Mouse (Mus musculus): ENCODE data around the gene Cnn1. TPM values are rescaled to one million over a fixed set of nuclear protein-coding genes. Genes with fewer than 3 reads are reported as not detected.

Gene Cnn1
- polyA plus RNA-seq (2015; fragmentation: Nextera tagmentation; extraction: Ambion mirVana) = 0.96 and 1.4 TPM in 2 replicates

DNA sequence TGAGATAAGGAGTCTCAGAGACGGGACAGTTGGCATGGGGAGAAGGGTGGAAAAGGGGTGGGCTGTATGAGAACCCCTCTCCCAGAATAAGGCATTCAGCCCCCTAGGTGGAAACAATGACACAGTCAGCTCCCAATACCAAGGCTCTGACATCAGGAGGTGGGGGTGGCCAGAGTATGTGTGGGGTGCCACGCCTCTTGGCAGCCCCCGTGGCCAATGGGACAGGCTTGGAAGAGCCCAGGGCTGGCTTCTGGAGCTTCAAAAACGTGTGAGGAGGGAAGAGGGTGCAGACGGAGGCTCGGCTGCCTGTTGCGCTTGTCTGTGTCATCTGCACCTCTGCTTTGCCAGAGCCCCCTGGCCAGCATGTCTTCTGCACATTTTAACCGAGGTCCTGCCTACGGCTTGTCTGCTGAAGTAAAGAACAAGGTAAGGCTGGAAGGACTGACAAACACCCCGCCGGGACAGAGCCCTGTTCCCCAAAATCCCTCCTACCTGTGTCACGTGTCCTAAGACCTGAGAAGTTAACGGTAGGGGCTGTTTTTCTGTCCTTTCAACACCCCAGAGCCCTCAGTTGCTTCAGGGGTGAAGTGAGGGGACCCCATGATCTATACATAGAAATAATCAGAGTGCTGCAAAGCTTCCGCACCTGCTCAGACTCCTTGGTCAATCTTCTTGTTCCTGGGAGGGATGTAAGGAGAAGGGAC, at the start of gene Cnn1:
Gene Cnn1 (plus strand): TSS at position 224 of the 704 bp plus-strand sequence.
- Histone ChIP-seq H3K4me2 (no peak within 1 kb of the TSS), H3K4me1 (replicated peaks) (peaks cover 8% of the 10 kb centered on the region)
- WGBS (ENCODE audit: insufficient replicate concordance) = 7% methylated on average over 14 of the region's 14 CpGs

DNA sequence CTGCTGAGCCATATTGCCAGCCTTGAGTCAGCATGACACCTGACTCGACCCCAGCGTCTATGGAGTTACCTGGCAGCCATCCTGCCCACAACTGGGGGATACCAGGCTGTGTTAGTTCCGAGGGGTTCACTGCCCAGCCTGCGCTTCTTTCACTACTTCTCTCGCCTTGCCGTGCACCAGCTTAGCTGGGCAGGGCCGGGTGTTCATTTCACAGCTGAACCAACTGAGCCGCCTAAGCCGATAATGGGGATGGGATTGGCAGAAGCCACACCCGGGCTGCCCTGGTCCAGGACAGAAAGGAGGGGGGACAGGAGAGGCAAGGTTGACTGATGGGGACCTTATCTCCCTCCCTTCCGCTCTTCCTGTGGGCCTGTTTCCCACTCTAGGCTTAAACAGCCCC, 49.7 kb upstream of the Cnn1 start:
- Histone ChIP-seq H3K27me3 (peaks cover 91% of the 10 kb centered on the region), H3K27ac (replicated peaks) (no peak overlapping the region), H3K9me3 (replicated peaks) (0 out of 2 replicates have a peak, but pooled peaks cover 3% of the 10 kb centered on the region), H3K9ac (no peak overlapping the region), H3K4me3 (replicated peaks) (no peak overlapping the region), H3K36me3 (replicated peaks) (no peaks in the 10 kb centered on the region), H3K4me1 (replicated peaks) (peaks cover 35% of the 10 kb centered on the region), H3K4me2 (no peak overlapping the region)
- no peak for ATAC-seq (ENCODE audit: insufficient read depth)
- 61% methylated on average over 11 of the region's 11 CpGs for WGBS (ENCODE audit: insufficient replicate concordance)

More for the DNA sequence above, at the start of gene Cnn1:
- Histone ChIP-seq H3K9me3 (replicated peaks) (no peaks in the 10 kb centered on the region), H3K9ac (no peak within 1 kb of the TSS), H3K36me3 (replicated peaks) (no peaks in the 10 kb centered on the region), H3K4me3 (replicated peaks) (no peak within 1 kb of the TSS), H3K27me3 (peaks cover 88% of the 10 kb centered on the region), H3K27ac (replicated peaks) (no peak within 1 kb of the TSS)
- no peak for ATAC-seq (ENCODE audit: insufficient read depth)

DNA sequence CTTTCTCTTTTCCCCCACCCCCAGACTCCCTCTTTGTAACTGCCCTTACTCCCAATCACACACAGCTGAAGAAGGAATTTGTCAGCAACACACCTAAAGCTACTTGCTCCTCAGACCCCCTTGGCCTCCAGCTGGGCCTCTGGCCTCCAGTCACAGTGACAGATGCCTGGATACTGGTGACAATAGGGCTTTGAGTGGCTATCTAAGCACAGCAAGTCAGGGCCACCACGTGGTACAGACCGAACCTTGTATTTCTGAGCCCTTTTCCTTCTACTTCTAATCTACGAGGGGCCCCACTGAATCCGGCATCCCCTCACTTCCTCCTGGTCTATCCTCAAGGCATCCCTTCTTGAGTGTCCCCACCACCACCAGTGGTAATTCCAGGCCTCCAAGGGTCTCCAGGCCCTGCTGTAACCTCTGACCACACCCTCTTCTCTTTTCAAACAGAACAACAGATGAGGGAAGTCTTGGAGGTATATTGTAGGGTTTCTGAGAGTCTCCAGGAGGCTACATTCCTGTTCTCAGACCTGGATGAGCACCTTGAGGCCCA, 49.2 kb upstream of the Cnn1 start:
- Histone ChIP-seq H3K4me1 (replicated peaks) (peaks cover 39% of the 10 kb centered on the region), H3K4me3 (replicated peaks) (no peak overlapping the region), H3K36me3 (replicated peaks) (no peaks in the 10 kb centered on the region), H3K9ac (no peak overlapping the region), H3K4me2 (no peak overlapping the region), H3K27me3 (peaks cover 91% of the 10 kb centered on the region), H3K27ac (replicated peaks) (no peak overlapping the region), H3K9me3 (replicated peaks) (0 out of 2 replicates have a peak, but pooled peaks cover 3% of the 10 kb centered on the region)
- ATAC-seq (ENCODE audit: insufficient read depth) = no peak
- 41% methylated on average over 4 of the region's 4 CpGs for WGBS (ENCODE audit: insufficient replicate concordance)

DNA sequence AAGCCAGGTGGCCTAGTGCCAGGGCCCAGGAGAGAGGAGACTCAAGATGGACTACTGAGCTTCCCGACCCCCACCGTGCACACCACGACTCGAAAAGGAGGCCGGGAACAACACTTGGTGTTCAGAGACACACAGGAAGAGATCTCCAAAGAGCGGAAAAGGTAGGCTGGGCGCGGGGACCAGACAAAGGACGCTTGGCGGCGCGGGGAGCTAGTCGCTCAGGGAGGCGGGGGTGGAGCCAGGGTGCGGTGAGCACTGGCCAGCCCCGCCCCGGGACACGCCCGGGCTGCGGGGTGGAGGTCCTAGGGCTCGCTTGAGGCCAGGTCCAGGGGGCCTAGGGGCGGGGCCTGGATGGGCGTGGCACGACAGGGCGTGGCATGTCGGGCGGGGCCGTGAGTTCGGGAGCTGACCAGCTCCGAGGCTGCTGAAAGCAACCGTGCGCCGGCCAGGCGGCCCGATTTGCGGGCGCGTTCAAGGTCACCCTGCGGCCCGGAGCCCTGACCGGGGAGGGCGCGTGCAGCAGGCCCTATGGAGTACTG, 48.6 kb upstream of the Cnn1 start:
- Histone ChIP-seq H3K9ac (no peak overlapping the region), H3K9me3 (replicated peaks) (0 out of 2 replicates have a peak, but pooled peaks cover 3% of the 10 kb centered on the region), H3K27me3 (peaks cover 92% of the 10 kb centered on the region), H3K4me1 (replicated peaks) (peaks cover 45% of the 10 kb centered on the region), H3K4me3 (replicated peaks) (peak overlapping the region; percentile 33), H3K36me3 (replicated peaks) (no peaks in the 10 kb centered on the region), H3K27ac (replicated peaks) (no peak overlapping the region), H3K4me2 (peak overlapping the region; percentile 56)
- 3% methylated on average over 43 of the region's 43 CpGs for WGBS (ENCODE audit: insufficient replicate concordance)
- peak; percentile 56 for ATAC-seq (ENCODE audit: insufficient read depth)

DNA sequence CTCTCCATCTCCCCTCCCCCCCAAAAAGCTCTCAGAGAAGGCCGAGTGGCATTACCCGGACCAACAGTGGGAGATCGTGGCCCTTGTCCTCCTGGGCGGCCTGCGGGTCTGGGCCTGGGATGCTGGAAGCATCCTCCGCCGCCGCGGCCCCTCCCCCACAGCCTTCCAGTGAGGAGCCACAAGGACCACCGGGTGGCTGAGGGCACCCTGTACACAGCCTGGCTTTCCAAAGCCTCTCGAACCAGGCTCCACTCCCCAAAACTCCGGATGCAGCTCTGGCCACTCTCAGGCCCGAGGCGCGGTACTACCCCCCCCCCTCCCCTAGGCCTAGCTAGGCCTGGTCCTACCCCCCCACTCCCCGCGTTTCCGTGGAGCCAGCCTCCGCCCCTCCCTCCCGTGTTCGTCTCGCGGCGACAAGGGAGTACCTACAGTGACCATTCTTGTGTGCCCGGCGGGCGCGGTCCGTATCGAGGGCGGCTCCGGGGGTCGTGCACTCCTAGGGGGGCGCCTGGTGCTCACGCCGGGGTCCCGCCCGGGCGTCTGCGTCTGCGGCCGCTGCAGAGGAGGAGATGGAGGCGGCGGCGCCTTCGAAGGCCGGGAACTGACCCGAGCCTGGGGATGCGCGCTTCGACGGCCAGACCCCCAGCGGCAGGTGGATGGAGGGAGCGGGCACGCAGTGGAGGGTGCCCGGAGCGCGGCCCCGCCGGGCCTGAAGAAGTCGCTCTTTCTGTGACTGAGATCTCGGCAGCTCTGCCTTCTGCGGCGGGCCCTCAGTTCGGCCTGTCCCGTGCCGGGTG, 47.7 kb upstream of the Cnn1 start:
- Histone ChIP-seq H3K27ac (replicated peaks) (no peak overlapping the region), H3K36me3 (replicated peaks) (no peaks in the 10 kb centered on the region), H3K4me3 (replicated peaks) (peak overlapping the region; percentile 33), H3K27me3 (peaks cover 91% of the 10 kb centered on the region), H3K9me3 (replicated peaks) (0 out of 2 replicates have a peak, but pooled peaks cover 3% of the 10 kb centered on the region), H3K4me1 (replicated peaks) (peaks cover 45% of the 10 kb centered on the region), H3K9ac (no peak overlapping the region), H3K4me2 (peak overlapping the region; percentile 56)
- WGBS (ENCODE audit: insufficient replicate concordance) = 2% methylated on average over 66 of the region's 67 CpGs
- no peak for ATAC-seq (ENCODE audit: insufficient read depth)

DNA sequence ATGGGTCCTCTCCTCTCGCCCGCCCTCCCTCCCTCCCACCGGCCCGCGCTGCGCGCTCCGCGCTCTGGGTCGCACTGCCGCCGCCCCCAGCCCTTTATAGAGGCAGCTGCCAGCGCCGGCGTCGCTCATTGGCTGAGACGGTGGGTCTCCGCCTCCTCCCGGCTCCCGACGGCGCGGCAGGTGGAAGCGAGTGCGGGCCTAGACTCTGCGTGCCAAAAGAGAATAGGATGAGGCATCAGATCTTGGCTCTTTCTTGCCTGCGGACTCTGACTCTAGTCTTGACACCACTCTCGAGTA, 47.1 kb upstream of the Cnn1 start, which contains the start of gene Elavl3:
Gene Elavl3 (minus strand): TSS at position 66 of the 297 bp plus-strand sequence.
- Histone ChIP-seq H3K9me3 (replicated peaks) (0 out of 2 replicates have a peak, but pooled peaks cover 3% of the 10 kb centered on the region), H3K36me3 (replicated peaks) (0 out of 2 replicates have a peak, but pooled peaks cover 1% of the 10 kb centered on the region), H3K4me2 (peak within 1 kb of the TSS; percentile 56), H3K27me3 (peaks cover 91% of the 10 kb centered on the region), H3K27ac (replicated peaks) (no peak within 1 kb of the TSS), H3K9ac (no peak within 1 kb of the TSS), H3K4me3 (replicated peaks) (peak within 1 kb of the TSS; percentile 33), H3K4me1 (replicated peaks) (peaks cover 45% of the 10 kb centered on the region)
- ATAC-seq (ENCODE audit: insufficient read depth) = no peak
- WGBS (ENCODE audit: insufficient replicate concordance) = 2% methylated on average over 28 of the region's 28 CpGs

DNA sequence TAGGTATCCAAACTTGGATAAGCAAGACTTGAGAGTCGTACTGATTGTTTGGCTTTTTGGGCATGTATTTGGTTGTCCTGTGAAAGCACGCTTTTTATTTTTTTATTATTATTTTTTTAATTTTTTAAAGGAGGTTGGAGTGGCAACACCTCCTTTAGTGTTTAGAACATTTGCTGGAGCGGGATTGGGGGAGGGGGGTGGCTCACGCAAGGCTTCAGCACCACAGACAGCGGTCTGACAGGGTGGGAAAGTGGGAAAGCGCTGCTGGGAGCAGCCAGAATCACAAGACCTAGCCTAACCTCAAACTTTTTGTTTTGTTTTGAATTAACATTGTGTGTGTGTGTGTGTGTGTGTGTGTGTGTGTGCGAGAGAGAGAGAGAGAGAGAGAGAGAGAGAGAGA, 45.4 kb upstream of the Cnn1 start:
- no peak overlapping the region for H3K9ac ChIP-seq
- H3K9me3 ChIP-seq (replicated peaks) = 0 out of 2 replicates have a peak, but pooled peaks cover 3% of the 10 kb centered on the region
- H3K4me1 ChIP-seq (replicated peaks) = peaks cover 45% of the 10 kb centered on the region
- 20% methylated on average over 6 of the region's 7 CpGs for WGBS (ENCODE audit: insufficient replicate concordance)
- no peak overlapping the region for H3K27ac ChIP-seq (replicated peaks)
- H3K4me2 ChIP-seq = no peak overlapping the region
- peaks cover 73% of the 10 kb centered on the region for H3K27me3 ChIP-seq
- no peak overlapping the region for H3K4me3 ChIP-seq (replicated peaks)
- no peak for ATAC-seq (ENCODE audit: insufficient read depth)
- peaks cover 19% of the 10 kb centered on the region for H3K36me3 ChIP-seq (replicated peaks)

DNA sequence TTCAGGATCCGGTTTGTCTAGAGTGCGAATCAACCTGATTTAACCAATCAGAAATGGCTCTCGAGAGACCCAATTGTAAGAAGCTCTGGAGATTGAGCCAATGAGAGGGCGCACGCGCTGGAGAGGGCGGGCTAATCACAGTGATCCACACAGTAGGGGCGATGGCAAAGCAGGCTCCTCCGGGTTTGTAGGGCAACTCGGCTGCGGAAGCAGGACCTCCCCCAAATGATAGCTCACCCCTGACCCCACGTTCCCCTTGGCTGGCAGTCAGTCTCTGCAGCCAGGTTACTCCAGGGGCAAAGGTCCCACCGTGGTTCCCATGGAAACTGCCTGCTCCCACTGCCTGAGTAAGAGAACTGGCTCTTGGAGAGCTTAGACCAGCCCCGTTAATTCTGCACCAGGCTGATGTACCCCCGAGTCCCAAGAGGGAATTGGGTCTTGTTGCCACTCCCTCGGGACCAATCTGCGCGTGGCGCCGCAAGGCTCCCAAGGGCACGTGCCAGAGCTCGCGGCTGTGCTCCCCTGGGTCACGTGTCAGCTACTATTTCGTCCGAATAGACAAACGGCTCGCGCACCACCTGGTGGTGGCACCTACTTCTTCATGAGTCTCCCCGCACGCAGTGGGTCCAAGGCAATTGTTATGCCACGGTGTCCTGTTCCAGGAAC, 44.5 kb upstream of the Cnn1 start:
- peaks cover 26% of the 10 kb centered on the region for H3K36me3 ChIP-seq (replicated peaks)
- H3K4me1 ChIP-seq (replicated peaks) = peaks cover 41% of the 10 kb centered on the region
- no peak overlapping the region for H3K9ac ChIP-seq
- H3K4me3 ChIP-seq (replicated peaks) = 0 out of 2 replicates have a peak overlapping the region, but pooled peaks have one; percentile 14
- 1% methylated on average over 32 of the region's 32 CpGs for WGBS (ENCODE audit: insufficient replicate concordance)
- H3K4me2 ChIP-seq = peak overlapping the region; percentile 46
- peak; percentile 60 for ATAC-seq (ENCODE audit: insufficient read depth)
- H3K9me3 ChIP-seq (replicated peaks) = 0 out of 2 replicates have a peak, but pooled peaks cover 3% of the 10 kb centered on the region
- no peak overlapping the region for H3K27ac ChIP-seq (replicated peaks)
- peaks cover 64% of the 10 kb centered on the region for H3K27me3 ChIP-seq

DNA sequence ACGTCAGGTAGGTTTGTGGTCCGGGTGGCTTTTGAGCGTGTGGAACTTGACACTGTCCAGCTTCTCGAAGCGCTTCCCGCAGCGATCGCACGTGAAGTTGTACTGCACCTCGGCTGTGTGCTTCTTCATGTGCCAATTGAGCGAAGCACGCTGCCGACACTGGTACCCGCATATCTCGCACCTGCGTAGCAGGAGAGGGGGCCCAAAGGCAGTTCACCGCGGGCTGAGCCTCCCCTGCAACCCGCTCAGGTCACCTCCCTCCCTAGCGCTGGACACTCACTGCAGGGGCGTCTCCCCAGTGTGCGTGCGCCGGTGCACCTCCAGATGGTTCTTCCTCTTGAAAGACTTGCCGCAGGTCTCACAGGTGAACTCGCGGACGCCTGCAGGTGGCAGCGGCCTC, 43.3 kb upstream of the Cnn1 start:
- H3K9me3 ChIP-seq (replicated peaks) = 0 out of 2 replicates have a peak, but pooled peaks cover under 1% of the 10 kb centered on the region
- WGBS (ENCODE audit: insufficient replicate concordance) = 36% methylated on average over 29 of the region's 29 CpGs
- H3K36me3 ChIP-seq (replicated peaks) = peaks cover 32% of the 10 kb centered on the region
- H3K4me2 ChIP-seq = no peak overlapping the region
- H3K4me1 ChIP-seq (replicated peaks) = peaks cover 29% of the 10 kb centered on the region
- H3K27ac ChIP-seq (replicated peaks) = no peak overlapping the region
- no peak overlapping the region for H3K4me3 ChIP-seq (replicated peaks)
- H3K9ac ChIP-seq = no peak overlapping the region
- ATAC-seq (ENCODE audit: insufficient read depth) = no peak
- peaks cover 53% of the 10 kb centered on the region for H3K27me3 ChIP-seq

DNA sequence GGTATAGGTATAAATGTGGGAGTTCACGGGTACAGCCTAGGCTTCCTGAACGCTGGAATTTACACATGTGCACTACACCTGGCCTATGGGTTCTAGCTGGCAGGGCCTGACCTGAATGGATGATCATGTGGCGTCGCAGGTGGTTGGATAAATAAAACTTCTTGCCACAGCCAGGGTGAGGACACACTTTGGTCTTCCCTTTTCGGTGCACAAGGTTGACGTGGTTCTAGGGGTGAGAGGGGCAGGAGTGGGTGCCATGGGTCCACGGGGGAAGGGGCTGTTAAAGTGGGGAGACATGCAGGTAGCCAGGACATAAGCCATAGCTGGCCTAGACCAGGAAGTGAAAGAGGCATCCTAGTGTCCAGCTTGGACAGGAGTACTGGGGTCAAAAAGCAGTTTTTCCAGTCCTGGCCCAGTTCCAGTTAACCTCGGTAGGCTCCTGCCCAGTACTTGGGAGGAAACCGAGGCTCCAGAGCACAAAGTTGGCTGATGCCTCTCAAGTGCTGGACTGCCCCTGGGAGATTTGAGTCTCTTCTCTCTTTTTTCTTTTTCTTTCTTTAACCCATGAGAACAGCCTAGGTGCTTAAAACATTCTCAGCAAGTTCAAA, 42.6 kb upstream of the Cnn1 start:
- Histone ChIP-seq H3K9ac (no peak overlapping the region), H3K4me2 (no peak overlapping the region), H3K36me3 (replicated peaks) (peaks cover 38% of the 10 kb centered on the region), H3K27ac (replicated peaks) (no peak overlapping the region), H3K4me3 (replicated peaks) (no peak overlapping the region), H3K9me3 (replicated peaks) (no peaks in the 10 kb centered on the region), H3K27me3 (peaks cover 46% of the 10 kb centered on the region), H3K4me1 (replicated peaks) (peaks cover 22% of the 10 kb centered on the region)
- WGBS (ENCODE audit: insufficient replicate concordance) = 62% methylated on average over 9 of the region's 9 CpGs
- no peak for ATAC-seq (ENCODE audit: insufficient read depth)
